Mouse (Mus musculus) embryonic fibroblast, embryonic 13.5 days (primary cell): ENCODE results near the gene Arf4. TPM values are rescaled to one million over a fixed set of nuclear protein-coding genes. Genes with fewer than 3 reads are reported as not detected.

Experiments used
- H3K27ac ChIP-seq: 2 replicates; pipeline ENCODE4 v1.5.1; 2012; ENCODE audit warnings: low read length, control low read depth, inconsistent platforms; ENCODE audit not compliant: insufficient read depth
- H3K4me1 ChIP-seq: 2 replicates; pipeline ENCODE4 v1.6.1; 2011; ENCODE audit warnings: low read length; ENCODE audit not compliant: control insufficient read depth, insufficient read depth
- H3K4me3 ChIP-seq: 2 replicates; pipeline ENCODE4 v1.5.1; 2011; ENCODE audit warnings: mild to moderate bottlenecking, control low read depth, low read length; ENCODE audit not compliant: insufficient read depth
- CTCF ChIP-seq: IDR thresholded peaks from 2 replicates; pipeline ENCODE4 v1.5.1; 2011; ENCODE audit warnings: mild to moderate bottlenecking, control low read depth, low read length, moderate library complexity, borderline replicate concordance; ENCODE audit not compliant: insufficient read depth
- POLR2A ChIP-seq: IDR thresholded peaks from 2 replicates; pipeline ENCODE4 v1.6.1; 2011; ENCODE audit warnings: low read depth, mild to moderate bottlenecking, control low read depth, low read length, moderate library complexity
- polyA plus RNA-seq: library from polyadenylated mRNA; stranded (reverse); fragments of >200 nt; gene quantifications from 2 replicates; pipeline ENCODE4 v1.2.4, GENCODE M21; 2011; ENCODE audit warnings: low read depth; ENCODE audit not compliant: missing spikeins, insufficient read length

Arf4 gene
- polyA plus RNA-seq, 1 experiment: 569 TPM

DNA sequence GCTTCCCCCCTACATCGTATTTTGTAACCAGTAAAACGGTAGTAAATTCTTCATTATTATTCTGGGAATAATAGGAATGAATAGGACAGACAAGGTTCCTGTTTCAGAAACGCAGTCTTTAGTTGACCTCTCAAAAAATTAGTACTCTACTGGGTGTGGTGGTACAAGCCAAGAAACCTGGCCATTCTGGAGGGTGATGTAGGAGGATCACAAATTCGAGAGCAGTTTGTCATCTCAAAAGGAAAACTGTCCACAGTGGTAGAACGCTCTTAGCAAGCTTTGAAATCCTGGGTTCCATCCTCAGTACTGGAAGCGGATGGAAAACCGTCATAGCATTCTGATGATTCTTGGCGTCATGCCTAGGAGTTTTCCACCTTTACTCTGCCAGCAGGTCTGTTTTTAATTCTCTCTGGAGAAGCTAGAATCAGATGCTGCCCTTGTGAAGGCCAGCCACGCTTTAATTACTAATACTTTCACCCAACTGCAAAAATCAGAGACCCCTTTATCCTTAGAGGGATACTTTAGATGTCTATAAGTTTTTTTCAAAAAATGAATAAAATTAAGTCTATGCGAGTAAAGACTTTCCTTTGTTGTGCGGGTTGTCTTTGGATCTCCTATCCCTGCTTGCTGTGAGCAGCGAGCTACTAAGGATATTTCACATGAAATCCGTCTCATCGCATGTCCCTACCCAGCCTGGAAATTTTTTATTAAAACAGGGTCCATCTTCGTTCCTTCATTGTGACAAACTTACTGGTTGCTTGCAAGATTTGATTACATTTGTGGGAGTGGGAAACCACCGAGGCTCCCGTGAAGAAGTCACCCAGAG lies 636 bp upstream of the Arf4 start:
- no peak for TF ChIP-seq CTCF
- 0 out of 2 replicates have a peak, but pooled peaks have one; percentile 24 for TF ChIP-seq POLR2A
- H3K27ac ChIP-seq: peak overlapping the region; percentile 97
- no peaks in the 10 kb centered on the region for H3K4me1 ChIP-seq
- H3K4me3 ChIP-seq: peak overlapping the region; percentile 65

DNA sequence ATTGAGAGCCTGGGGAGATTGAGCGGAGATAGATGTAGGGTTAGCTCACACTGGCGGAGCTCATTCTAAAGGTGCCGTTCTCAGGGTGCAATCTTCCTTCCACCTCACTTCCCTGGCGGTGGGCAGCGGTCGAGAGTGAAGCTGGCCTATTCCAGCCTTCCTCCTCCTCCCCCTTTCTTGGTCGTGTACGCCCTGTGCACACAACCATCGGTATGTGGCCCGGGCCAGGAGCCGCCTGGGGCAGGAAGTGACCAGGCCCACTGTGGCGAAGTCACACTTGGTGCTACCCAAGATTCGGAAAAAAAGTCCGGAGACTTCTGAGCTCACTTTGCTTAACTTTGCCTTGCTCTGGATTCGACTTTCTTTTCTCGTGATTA lies 822 bp downstream of the Arf4 start:
- TF ChIP-seq POLR2A (peak; percentile 75), CTCF (no peak)
- H3K4me3 ChIP-seq: peak overlapping the region; percentile 85
- H3K4me1 ChIP-seq: peaks cover 3% of the 10 kb centered on the region; the same call in 1 of the 2 replicates
- peak overlapping the region; percentile 95 for H3K27ac ChIP-seq

DNA sequence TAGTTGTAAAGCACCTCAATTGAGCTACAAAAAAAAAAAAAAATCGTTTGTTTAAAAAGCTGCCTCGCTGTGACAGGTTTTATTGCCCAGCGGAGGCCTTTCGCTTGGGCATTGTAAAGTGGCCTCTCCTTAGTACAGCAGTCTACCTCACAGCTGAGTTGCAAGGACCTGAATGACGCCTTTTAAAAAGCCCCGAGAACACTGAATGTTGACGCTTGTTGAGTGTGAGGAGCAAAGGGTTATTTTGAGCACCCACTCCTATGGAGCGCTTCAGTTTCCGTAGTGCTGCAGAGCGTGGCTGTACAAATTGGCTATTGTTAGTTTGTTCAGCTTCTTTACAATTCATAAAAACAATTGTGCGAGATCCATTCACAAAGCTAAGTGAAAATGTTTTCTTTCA lies 1.4 kb downstream of the Arf4 start:
- H3K4me3 ChIP-seq: peak overlapping the region; percentile 85
- peak overlapping the region; percentile 95; the same call in 1 of the 2 replicates for H3K27ac ChIP-seq
- TF ChIP-seq CTCF: no peak
- no peak for TF ChIP-seq POLR2A
- peaks cover 3% of the 10 kb centered on the region; the same call in 1 of the 2 replicates for H3K4me1 ChIP-seq

- Histone ChIP-seq H3K4me1 (peaks cover 5% of the 10 kb centered on the region; the same call in 1 of the 2 replicates), H3K4me3 (peak overlapping the region; percentile 85), H3K27ac (no peak overlapping the region)
- TF ChIP-seq POLR2A (no peak), CTCF (no peak)
These were observed 2.1 kb downstream of the Arf4 start for GRCm38 (mm10) chr14:26639961-26640360.

- Histone ChIP-seq H3K4me1 (peaks cover 14% of the 10 kb centered on the region), H3K27ac (no peak overlapping the region), H3K4me3 (no peak overlapping the region)
- TF ChIP-seq CTCF: no peak
- no peak for TF ChIP-seq POLR2A
These were observed 5.2 kb downstream of the Arf4 start for GRCm38 (mm10) chr14:26643006-26643624.

GRCm38 (mm10) chr14:26645989-26646650 lies 8.2 kb downstream of the Arf4 start:
- H3K4me1 ChIP-seq: peaks cover 15% of the 10 kb centered on the region
- no peak overlapping the region for H3K4me3 ChIP-seq
- TF ChIP-seq POLR2A (no peak), CTCF (no peak)
- H3K27ac ChIP-seq: no peak overlapping the region

DNA sequence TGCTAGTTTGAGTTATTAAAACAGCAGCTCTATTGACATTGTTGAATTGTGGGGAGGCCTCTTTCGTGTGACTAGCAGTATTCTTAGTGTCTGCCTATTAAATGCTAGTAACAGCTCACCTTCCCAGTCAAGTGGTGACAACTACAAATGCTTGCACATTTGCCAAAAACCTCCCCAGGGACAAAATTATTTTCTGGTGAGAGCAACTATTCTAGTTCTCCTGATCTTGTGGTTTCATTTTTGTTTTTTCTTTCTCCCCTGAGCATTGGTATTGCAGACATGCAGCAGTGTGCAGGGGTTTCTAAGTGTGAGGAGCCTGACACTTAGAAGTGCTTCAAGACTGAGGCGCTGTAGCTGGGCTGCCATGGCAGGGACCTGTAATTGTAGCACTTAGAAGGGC lies 9.9 kb downstream of the Arf4 start:
- Histone ChIP-seq H3K4me3 (no peak overlapping the region), H3K4me1 (peaks cover 15% of the 10 kb centered on the region), H3K27ac (no peak overlapping the region)
- no peak for TF ChIP-seq CTCF
- TF ChIP-seq POLR2A: no peak

DNA sequence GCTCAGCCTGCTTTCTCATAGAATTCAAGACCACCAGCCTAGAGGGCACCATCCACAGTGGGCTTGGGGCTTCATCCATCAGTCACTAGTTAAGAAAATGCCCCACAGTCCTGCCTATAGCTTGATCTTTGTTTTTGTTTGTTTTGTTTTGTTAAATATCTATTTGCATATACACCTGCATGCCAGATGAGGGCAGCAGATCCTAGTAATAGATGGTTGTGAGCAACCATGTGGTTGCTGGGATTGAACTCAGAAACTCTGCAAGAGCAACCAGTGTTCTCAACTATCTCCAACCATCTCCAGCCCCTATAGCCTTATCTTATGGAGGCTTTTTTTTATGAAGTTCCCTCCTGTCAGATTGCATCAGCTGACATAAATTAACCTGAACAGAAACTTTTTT lies 14.0 kb downstream of the Arf4 start:
- Histone ChIP-seq H3K4me1 (peaks cover 8% of the 10 kb centered on the region), H3K4me3 (no peak overlapping the region), H3K27ac (no peak overlapping the region)
- no peak for TF ChIP-seq CTCF
- no peak for TF ChIP-seq POLR2A

GRCm38 (mm10) chr14:26658178-26658577 lies 20.3 kb downstream of the Arf4 start:
- TF ChIP-seq POLR2A (no peak), CTCF (no peak)
- Histone ChIP-seq H3K27ac (no peak overlapping the region), H3K4me3 (no peak overlapping the region), H3K4me1 (no peaks in the 10 kb centered on the region)
